Mouse (Mus musculus): ENCODE results near the gene Slc3a1.
A peak's percentile ranks its signal among the peaks of the same experiment; 100 is the strongest.

The Slc3a1 gene

GRCm38 (mm10) chr17:85089621-85090020, 61.4 kb downstream of the Slc3a1 start:
- DNase-seq (ENCODE audit: low read depth), result peak; percentile 50

GRCm38 (mm10) chr17:85090120-85091099, 62.2 kb downstream of the Slc3a1 start, which contains the start of the genes Prepl and Camkmt:
Gene Prepl, minus strand, starts transcription at chr17:85090241.
Gene Camkmt, plus strand, starts transcription at chr17:85090552.
- DNase-seq (ENCODE audit: low read depth), result peak; percentile 99

GRCm38 (mm10) chr17:85091762-85092161, 63.6 kb downstream of the Slc3a1 start:
- no peak for DNase-seq (ENCODE audit: low read depth)

GRCm38 (mm10) chr17:85096396-85096795, 68.2 kb downstream of the Slc3a1 start:
- no peak for DNase-seq (ENCODE audit: low read depth)

- DNase-seq (ENCODE audit: low read depth), result peak; percentile 38
Measured at GRCm38 (mm10) chr17:85098677-85099323, 70.6 kb downstream of the Slc3a1 start.

- no peak for DNase-seq (ENCODE audit: low read depth)
Measured at GRCm38 (mm10) chr17:85100232-85100631, 72.1 kb downstream of the Slc3a1 start.

- no peak for DNase-seq (ENCODE audit: low read depth)
Measured at GRCm38 (mm10) chr17:85101751-85102150, 73.6 kb downstream of the Slc3a1 start.

- no peak for DNase-seq (ENCODE audit: low read depth)
Measured at GRCm38 (mm10) chr17:85103310-85103709, 75.1 kb downstream of the Slc3a1 start.

- no peak for DNase-seq (ENCODE audit: low read depth)
Measured at GRCm38 (mm10) chr17:85110640-85111039, 82.5 kb downstream of the Slc3a1 start.

GRCm38 (mm10) chr17:85113441-85113840, 85.3 kb downstream of the Slc3a1 start:
- no peak for DNase-seq (ENCODE audit: low read depth)
